Mouse (Mus musculus): ENCODE data around the gene D330045A20Rik. TPM values are rescaled to one million over a fixed set of nuclear protein-coding genes. Genes with fewer than 3 reads are reported as not detected.
"Not testable (repeated sequence)": the region's sequence is repeated elsewhere in the genome, so short reads cannot be mapped to it uniquely, and the experiment has no call there.

The D330045A20Rik gene
- under 1 TPM; 0.09 to 0.59 TPM for total RNA-seq (2021)
- long read RNA-seq, experiment 1 = 0 reads
- long read RNA-seq, experiment 2 = 0 reads

GRCm38 (mm10) chrX:139480022-139480894 lies at the start of gene D330045A20Rik:
D330045A20Rik (plus strand) TSS chrX:139480367.
- DNase-seq = peak; percentile 5

GRCm38 (mm10) chrX:139432550-139432949 lies 47.6 kb upstream of the D330045A20Rik start:
- no peak for DNase-seq

- DNase-seq = no peak
Measured at GRCm38 (mm10) chrX:139435202-139435601, 45.0 kb upstream of the D330045A20Rik start.

DNA sequence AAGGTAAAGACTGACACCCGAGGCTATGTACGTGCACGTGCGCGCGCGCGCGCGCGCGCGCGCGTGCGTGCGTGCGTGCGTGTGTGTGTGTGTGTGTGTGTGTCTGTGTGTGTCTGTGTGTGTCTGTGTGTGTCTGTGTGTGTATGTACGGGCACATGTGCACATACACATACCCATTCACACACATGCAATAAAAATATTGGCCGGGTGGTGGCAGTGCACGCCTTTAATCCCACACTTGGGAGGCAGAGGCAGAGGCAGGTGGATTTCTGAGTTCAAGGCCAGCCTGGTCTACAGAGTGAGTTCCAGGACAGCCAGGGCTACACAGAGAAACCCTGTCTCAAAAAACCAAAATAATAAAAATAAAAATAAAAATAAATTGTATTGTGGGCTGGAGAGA lies 39.1 kb upstream of the D330045A20Rik start:
- not testable (repeated sequence) for DNase-seq

DNA sequence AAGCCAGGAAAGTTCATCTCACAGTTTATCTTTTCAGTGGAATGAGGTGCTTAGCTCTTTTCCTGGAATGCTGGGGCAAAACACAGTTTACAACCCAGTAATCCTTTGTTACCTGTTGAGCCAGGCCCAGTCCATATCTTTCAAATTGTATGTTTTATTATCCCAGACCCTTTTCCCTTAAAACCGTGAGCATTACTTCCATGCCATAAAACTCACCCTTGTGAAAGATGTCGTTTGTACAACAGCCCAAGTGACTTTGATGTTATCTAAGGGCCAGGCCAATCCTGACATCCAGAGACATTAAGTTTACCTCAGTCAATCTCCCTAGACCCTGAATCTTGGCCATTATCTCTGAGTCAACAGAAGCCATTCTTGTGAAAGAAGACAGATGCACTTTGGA lies 23.4 kb upstream of the D330045A20Rik start:
- no peak for DNase-seq

- no peak for DNase-seq
Measured at GRCm38 (mm10) chrX:139482083-139482482, 1.9 kb downstream of the D330045A20Rik start.

GRCm38 (mm10) chrX:139484974-139485373 lies 4.8 kb downstream of the D330045A20Rik start:
- no peak for DNase-seq

DNA sequence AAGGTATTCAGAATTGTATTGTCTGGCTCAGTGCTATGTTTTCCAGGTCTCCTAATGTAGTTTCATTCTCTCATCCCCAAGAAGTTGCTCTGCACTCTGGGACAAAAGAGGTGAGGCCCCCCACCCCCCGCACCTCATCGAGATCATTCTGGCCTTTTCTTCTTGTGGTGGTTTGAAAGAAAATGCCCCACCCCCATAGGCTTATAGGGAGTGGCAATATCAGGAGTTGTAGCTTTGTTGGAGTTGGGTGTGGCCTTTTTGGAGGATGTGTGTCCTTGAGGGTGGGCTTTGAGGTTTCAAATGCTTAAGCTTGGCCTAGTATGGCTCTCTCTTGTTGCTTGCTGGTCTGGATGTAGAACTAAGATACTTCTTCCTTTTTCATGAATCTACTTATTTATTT lies 36.0 kb downstream of the D330045A20Rik start:
- no peak for DNase-seq

DNA sequence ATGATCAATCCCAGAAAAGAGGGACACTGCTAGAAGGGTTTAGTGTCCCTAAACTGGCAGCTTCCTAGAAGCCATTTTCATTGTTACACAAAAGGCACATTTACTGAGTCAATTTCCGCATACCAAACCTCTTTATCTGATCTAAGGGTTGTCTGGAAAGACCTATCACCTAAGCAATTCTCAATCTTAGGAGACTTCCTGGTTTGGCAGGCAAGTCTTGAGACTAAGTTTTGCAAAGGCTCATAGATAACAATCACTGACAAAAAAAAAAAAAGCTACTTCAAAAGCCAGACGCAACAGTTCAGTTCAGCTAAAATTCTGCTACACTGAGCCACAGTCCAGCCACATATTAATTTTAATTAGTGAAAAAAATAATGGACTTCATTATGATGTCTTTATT lies 39.1 kb downstream of the D330045A20Rik start:
- no peak for DNase-seq

GRCm38 (mm10) chrX:139524303-139525091 lies 44.3 kb downstream of the D330045A20Rik start:
- DNase-seq = no peak

DNA sequence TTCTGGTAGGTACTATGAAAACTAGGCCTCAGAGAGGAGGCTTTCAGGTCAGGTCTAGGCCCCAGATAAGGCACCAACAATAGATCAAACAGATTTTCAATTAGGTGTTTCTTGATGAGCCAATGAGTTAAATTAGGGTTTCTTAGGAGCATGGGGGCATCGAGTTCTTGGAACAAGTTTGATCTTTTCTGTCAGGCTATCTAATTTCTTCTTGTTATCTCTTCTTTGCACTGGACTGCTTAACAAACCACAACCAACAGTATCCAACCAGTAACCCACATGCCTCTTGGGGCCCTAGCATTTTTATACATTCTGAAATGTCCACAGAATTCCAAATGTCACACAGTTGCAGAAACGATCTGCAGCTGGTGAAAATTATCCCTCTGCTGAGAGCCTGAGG lies 45.6 kb downstream of the D330045A20Rik start:
- DNase-seq = no peak

DNA sequence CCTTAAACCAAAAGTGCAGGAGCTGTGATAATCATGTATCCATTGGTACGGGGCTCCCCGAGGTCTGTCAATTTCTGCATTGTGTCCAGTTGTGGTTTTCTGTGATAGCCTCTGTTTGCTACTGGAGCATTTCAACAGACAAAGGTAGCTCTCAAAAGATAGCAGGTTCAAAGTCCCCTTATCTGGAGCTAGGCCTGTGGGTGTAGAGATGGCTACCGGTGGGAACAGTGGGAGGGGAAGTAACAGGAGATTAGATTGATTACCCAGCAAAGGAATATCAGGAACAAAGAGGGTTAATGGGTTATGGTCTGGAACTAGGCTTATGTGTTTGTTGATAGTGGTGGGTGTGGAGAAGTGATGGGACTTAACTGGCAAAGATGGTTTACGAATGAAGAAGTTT lies 46.8 kb downstream of the D330045A20Rik start:
- no peak for DNase-seq

DNA sequence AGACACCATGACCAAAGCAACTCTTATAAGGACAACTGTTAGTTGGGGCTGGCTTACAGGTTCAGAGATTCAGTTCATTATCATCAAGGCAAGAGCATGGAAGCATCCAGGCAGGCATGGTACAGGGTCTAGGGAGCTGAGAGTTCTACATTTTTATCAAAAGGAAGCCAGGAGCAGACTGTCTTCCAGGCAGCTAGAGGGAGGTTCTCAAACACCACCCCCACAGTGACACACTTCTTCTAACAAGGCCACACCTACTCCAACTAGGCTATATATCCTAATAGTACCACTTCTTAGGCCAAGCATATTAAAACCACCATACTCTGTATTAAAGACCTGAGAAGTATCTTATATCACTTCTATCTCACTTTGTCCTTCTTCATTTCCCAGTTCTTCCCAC lies 49.5 kb downstream of the D330045A20Rik start:
- DNase-seq = no peak

DNA sequence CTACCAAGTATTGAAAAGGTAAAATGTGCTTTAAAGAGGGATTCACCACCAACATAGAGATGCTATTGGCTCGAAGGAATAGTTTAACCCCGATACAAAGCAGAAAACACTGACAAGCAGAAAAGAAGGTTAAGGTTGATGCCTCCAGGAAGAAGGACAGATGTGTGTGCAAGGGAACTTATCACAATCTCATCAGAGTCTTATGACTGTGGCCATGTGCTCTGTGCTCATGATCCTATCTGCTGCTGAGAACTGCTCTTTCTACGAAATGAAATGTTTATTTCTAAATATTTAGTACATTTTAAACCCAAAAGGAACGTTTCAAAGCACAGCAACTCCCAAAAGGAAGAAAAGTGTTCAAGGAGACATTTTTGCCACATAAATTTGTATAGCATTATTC lies 52.1 kb downstream of the D330045A20Rik start:
- no peak for DNase-seq

DNA sequence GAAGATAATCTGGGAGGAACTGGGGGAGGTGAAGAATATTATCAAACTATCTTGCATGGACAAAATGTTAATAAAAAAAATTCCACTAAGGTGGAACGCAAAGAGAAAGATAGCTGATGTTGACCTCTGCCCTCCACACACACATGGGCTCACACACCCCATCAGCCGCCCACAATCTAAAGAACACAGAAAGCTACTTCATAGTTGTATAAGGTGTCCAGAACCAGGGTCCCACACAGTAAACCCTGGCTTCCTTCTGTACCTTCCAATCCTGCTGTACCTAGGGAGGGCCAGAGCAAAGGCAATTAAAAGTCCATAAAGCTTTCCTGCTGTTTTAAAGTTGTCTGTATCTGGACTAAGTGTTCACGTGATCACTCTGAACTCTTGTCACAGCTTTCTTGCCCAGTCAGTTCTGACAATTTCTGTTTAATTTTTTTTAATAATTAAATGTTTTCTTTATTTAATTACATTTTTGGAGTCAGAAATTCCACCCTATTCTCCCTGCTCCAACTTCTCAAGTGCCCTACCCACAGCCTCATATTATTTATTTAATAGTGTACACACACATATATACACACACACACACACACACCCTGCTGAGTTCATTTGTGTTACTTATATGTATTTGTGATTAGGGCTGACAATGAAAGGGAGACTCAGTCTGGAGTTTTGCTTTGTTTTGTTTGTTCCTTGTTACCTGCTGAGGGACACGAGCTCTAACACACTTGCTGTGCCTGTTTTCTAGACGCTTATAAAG lies 57.7 kb downstream of the D330045A20Rik start:
- no peak for DNase-seq

DNA sequence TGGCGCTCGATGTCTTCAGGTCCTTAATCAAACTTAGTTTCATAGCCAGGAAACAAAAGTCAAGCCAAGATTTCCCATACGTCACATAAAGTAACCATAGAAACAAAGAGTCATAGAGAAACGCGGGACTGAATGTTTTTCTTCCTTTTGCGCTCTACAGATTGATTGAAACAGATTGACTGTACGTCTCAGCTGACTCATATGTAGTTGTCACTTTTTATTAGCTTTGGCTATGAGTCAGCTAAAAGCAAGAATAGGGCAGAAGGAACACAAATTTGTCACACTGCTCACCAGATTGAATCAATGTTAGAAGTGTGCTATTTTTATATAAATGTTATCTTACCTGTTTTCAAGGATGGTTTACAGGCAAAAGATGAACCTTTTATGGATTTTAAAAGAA lies 63.6 kb downstream of the D330045A20Rik start:
- DNase-seq = no peak

DNA sequence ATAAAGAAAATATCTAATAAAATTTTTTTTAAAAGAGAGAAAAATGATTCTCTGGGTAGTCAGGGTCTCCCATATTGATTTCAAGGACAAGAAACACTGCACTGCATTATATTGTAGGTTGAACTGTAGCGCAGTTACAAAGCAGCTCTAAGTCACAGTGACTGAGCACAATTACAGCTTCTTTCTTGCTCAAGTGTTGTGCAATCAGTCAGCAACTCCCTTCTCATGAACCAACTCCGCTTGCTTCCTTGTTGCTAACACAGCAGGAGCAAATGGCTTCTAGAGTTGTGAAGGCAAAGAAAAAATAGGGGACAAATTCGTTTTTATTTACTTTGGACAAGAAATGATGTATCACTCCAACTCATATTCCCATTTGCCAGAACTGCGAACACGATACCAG lies 70.3 kb downstream of the D330045A20Rik start:
- DNase-seq = no peak

DNA sequence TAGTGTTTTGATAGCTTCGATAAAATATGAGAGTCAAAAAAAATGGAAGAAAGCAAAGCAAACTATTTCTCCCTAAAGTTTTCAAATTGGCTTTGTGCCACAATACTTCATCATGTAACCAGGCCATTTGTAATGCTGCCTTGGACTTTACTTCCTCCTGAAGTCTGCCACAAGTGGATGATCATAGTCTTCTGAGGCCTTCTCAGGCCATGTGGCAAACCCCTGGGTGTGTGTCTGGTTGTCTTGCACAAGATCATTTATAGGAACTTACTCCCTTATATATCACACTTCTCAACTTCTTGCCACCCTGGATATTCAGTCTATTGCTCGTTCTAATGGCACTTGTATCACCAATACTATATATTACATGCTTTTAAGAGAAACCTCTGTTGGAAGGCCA lies 71.9 kb downstream of the D330045A20Rik start:
- DNase-seq = no peak

GRCm38 (mm10) chrX:139562255-139562924 lies 82.2 kb downstream of the D330045A20Rik start:
- no peak for DNase-seq

GRCm38 (mm10) chrX:139562925-139563461 lies 82.8 kb downstream of the D330045A20Rik start, which contains the start of gene Rnf128:
Rnf128 (plus strand) TSS chrX:139563316.
- DNase-seq = no peak

GRCm38 (mm10) chrX:139570054-139570453 lies 89.9 kb downstream of the D330045A20Rik start:
- DNase-seq = no peak
